ENCODE assay signal across 20 mouse cellular contexts in genomic region chr9:100416756-100417155, GRCm38 (mm10).
A peak's percentile ranks its signal among the peaks of the same experiment; 100 is the strongest.
DNase-seq lines count a peak whose midpoint lies in the region; ATAC-seq lines count a peak whose summit lies in the region.
"Had no signal": no experiment of that assay in that cellular context is flagged by ENCODE, and none has a peak within 500 bp of the region (broad histone marks: within the 10 kb centered on the region; RNA-seq: fewer than 3 reads in every experiment).

No protein-coding gene starts in this region.

- no peak overlapping the region for H3K4me3 ChIP-seq in hindbrain, embryonic 15.5 days
- no peak overlapping the region for H3K4me3 ChIP-seq in hindbrain, embryonic 13.5 days
- H3K4me3 ChIP-seq in lung, embryonic 16.5 days (ENCODE audit: low read length) = no peak overlapping the region
- H3K4me3 ChIP-seq in heart, embryonic 10.5 days = no peak overlapping the region
- H3K4me3 ChIP-seq: limb, embryonic 13.5 days; liver, embryonic 13.5 days; midbrain, embryonic 15.5 days; myocyte had no signal

- H3K36me3 ChIP-seq in hindbrain, embryonic 15.5 days = no peaks in the 10 kb centered on the region
- H3K36me3 ChIP-seq in hindbrain, embryonic 13.5 days = no peaks in the 10 kb centered on the region
- H3K36me3 ChIP-seq in lung, embryonic 16.5 days (ENCODE audit: control insufficient read depth, insufficient read depth, low read length) = no peaks in the 10 kb centered on the region
- H3K36me3 ChIP-seq in heart, embryonic 10.5 days = no peaks in the 10 kb centered on the region
- H3K36me3 ChIP-seq: G1E; limb, embryonic 13.5 days; liver, embryonic 13.5 days; midbrain, embryonic 15.5 days had no signal

- no peak for DNase-seq in lung, postnatal 4 days
- peak; percentile 71 for DNase-seq in embryo, embryonic 10.5 days (ENCODE audit: low spot score)
- DNase-seq in mesoderm, embryonic 11.5 days (ENCODE audit: low read depth, low spot score) = peak; percentile 63
- DNase-seq in heart, embryonic 10.5 days (ENCODE audit: low spot score) = no peak
- DNase-seq: adrenal gland, postnatal 14 days; cerebellum, adult 11-12 months; kidney, adult 2 months; layer of hippocampus, postnatal 36 days; liver, embryonic 13.5 days; right cerebral cortex, postnatal 25 days; thymus, postnatal 36 days had no signal

- H3K9ac ChIP-seq in hindbrain, embryonic 15.5 days = no peak overlapping the region
- H3K9ac ChIP-seq in hindbrain, embryonic 13.5 days = no peak overlapping the region
- H3K9ac ChIP-seq in lung, embryonic 16.5 days (ENCODE audit: low read length) = no peak overlapping the region
- H3K9ac ChIP-seq: limb, embryonic 13.5 days; liver, embryonic 13.5 days; midbrain, embryonic 15.5 days had no signal

- peaks cover 9% of the 10 kb centered on the region for H3K4me1 ChIP-seq in hindbrain, embryonic 15.5 days (replicated peaks)
- H3K4me1 ChIP-seq in hindbrain, embryonic 13.5 days (replicated peaks) = peaks cover 27% of the 10 kb centered on the region
- H3K4me1 ChIP-seq in lung, embryonic 16.5 days (replicated peaks; ENCODE audit: control insufficient read depth, insufficient read depth, low read length) = peaks cover 15% of the 10 kb centered on the region; the same call in 1 of the 2 replicates
- no peaks in the 10 kb centered on the region for H3K4me1 ChIP-seq in heart, embryonic 10.5 days
- H3K4me1 ChIP-seq: liver, embryonic 13.5 days had no signal

- 0 out of 2 replicates have a peak, but pooled peaks have one; percentile 51 for ATAC-seq in hindbrain, embryonic 15.5 days (ENCODE audit: low FRiP score, low read depth)
- no peak for ATAC-seq in hindbrain, embryonic 13.5 days (ENCODE audit: low FRiP score)
- peak; percentile 65; the same call in 1 of the 2 replicates for ATAC-seq in lung, embryonic 16.5 days (ENCODE audit: low read depth)
- ATAC-seq: activated CD4-positive, CD25-positive, alpha-beta regulatory T cell, adult 4 months; forebrain, embryonic 16.5 days; midbrain, embryonic 15.5 days had no signal

- H3K9me3 ChIP-seq in hindbrain, embryonic 15.5 days = no peaks in the 10 kb centered on the region
- no peaks in the 10 kb centered on the region for H3K9me3 ChIP-seq in hindbrain, embryonic 13.5 days
- no peaks in the 10 kb centered on the region for H3K9me3 ChIP-seq in lung, embryonic 16.5 days (ENCODE audit: control insufficient read depth, low read length)
- no peaks in the 10 kb centered on the region for H3K9me3 ChIP-seq in heart, embryonic 10.5 days
- H3K9me3 ChIP-seq: G1E; limb, embryonic 13.5 days; liver, embryonic 13.5 days; midbrain, embryonic 15.5 days had no signal

- no peak overlapping the region for H3K27ac ChIP-seq in hindbrain, embryonic 15.5 days (replicated peaks)
- H3K27ac ChIP-seq in hindbrain, embryonic 13.5 days = no peak overlapping the region
- H3K27ac ChIP-seq in lung, embryonic 16.5 days (ENCODE audit: low read length) = no peak overlapping the region
- no peak overlapping the region for H3K27ac ChIP-seq in heart, embryonic 10.5 days
- H3K27ac ChIP-seq: limb, embryonic 13.5 days; liver, embryonic 13.5 days; midbrain, embryonic 15.5 days had no signal

- no peaks in the 10 kb centered on the region for H3K27me3 ChIP-seq in hindbrain, embryonic 15.5 days
- no peaks in the 10 kb centered on the region; the same call in 1 of the 2 replicates for H3K27me3 ChIP-seq in hindbrain, embryonic 13.5 days
- H3K27me3 ChIP-seq in lung, embryonic 16.5 days (ENCODE audit: control insufficient read depth, insufficient read depth, low read depth, low read length) = no peaks in the 10 kb centered on the region
- no peaks in the 10 kb centered on the region for H3K27me3 ChIP-seq in heart, embryonic 10.5 days (ENCODE audit: insufficient read depth, poor library complexity, severe bottlenecking)
- H3K27me3 ChIP-seq: limb, embryonic 13.5 days; liver, embryonic 13.5 days; midbrain, embryonic 15.5 days had no signal

- 20% methylated on average over 1 of the region's 1 CpGs for WGBS in hindbrain, embryonic 15.5 days
- 14% methylated on average over 1 of the region's 1 CpGs for WGBS in hindbrain, embryonic 13.5 days
- 38% methylated on average over 1 of the region's 1 CpGs for WGBS in lung, embryonic 16.5 days
- WGBS in heart, embryonic 10.5 days = 52% methylated on average over 1 of the region's 1 CpGs

- no peak overlapping the region for H3K4me2 ChIP-seq in hindbrain, embryonic 15.5 days
- no peak overlapping the region for H3K4me2 ChIP-seq in hindbrain, embryonic 13.5 days
- H3K4me2 ChIP-seq in lung, embryonic 16.5 days (ENCODE audit: low read depth, low read length) = no peak overlapping the region
- H3K4me2 ChIP-seq: limb, embryonic 13.5 days; liver, embryonic 13.5 days; midbrain, embryonic 15.5 days had no signal

Comparison
In these comparisons a context has a peak if more than half of its experiments do, and no peak if none do; other contexts are left out.
1. DNase-seq: peak in embryo, embryonic 10.5 days (single experiment) and mesoderm, embryonic 11.5 days (single experiment); none in lung, postnatal 4 days (0 of 2) and heart, embryonic 10.5 days (single experiment).